Mouse (Mus musculus): ENCODE data around the gene Clca1. TPM values are rescaled to one million over a fixed set of nuclear protein-coding genes. Genes with fewer than 3 reads are reported as not detected.
"Not testable (repeated sequence)": the region's sequence is repeated elsewhere in the genome, so short reads cannot be mapped to it uniquely, and the experiment has no call there.

Clca1 gene
- not detected for total RNA-seq (2021)
- long read RNA-seq, experiment 1: 0 reads
- long read RNA-seq, experiment 2: 0 reads

GRCm38 (mm10) chr3:145032676-145033075 is at the start of gene Clca1:
Clca1 (minus strand) TSS chr3:145032776.
- intact Hi-C loops (cut with DNase I): no loop called here
- no peak for DNase-seq (ENCODE audit: low spot score in 2 of 2)

- intact Hi-C loops (cut with DNase I): no loop called here
- no peak for DNase-seq (ENCODE audit: low spot score in 2 of 2)
Measured at GRCm38 (mm10) chr3:145080904-145081303, 48.3 kb upstream of the Clca1 start.

GRCm38 (mm10) chr3:145078405-145078804 is 45.8 kb upstream of the Clca1 start:
- intact Hi-C loops (cut with DNase I): no loop called here
- no peak for DNase-seq (ENCODE audit: low spot score in 2 of 2)

GRCm38 (mm10) chr3:145072339-145072738 is 39.8 kb upstream of the Clca1 start:
- no peak for DNase-seq (ENCODE audit: low spot score in 2 of 2)
- intact Hi-C loops (cut with DNase I): no loop called here

GRCm38 (mm10) chr3:145068964-145069363 is 36.4 kb upstream of the Clca1 start:
- intact Hi-C loops (cut with DNase I): no loop called here
- DNase-seq (ENCODE audit: low spot score in 2 of 2): no peak

- DNase-seq (ENCODE audit: low spot score in 2 of 2); intact Hi-C loops (cut with DNase I): not testable (repeated sequence)
Measured at GRCm38 (mm10) chr3:145055138-145055537, 22.6 kb upstream of the Clca1 start.

- no peak for DNase-seq (ENCODE audit: low spot score in 2 of 2)
- intact Hi-C loops (cut with DNase I): no loop called here
Measured at GRCm38 (mm10) chr3:145049820-145050219, 17.2 kb upstream of the Clca1 start.

- intact Hi-C loops (cut with DNase I): no loop called here
- no peak for DNase-seq (ENCODE audit: low spot score in 2 of 2)
Measured at GRCm38 (mm10) chr3:145038813-145039212, 6.2 kb upstream of the Clca1 start.

GRCm38 (mm10) chr3:145028036-145028435 is 4.5 kb downstream of the Clca1 start:
- DNase-seq (ENCODE audit: low spot score in 2 of 2): no peak
- intact Hi-C loops (cut with DNase I): loop anchor here (10.0 kb wide), 2 partner anchors 203 to 293 kb away; no protein-coding TSS in a partner anchor

- peak; percentile 55 to 76 for DNase-seq (ENCODE audit: low spot score in 2 of 2)
- intact Hi-C loops (cut with DNase I): loop anchor here (10.0 kb wide), 2 partner anchors 202 to 292 kb away; no protein-coding TSS in a partner anchor
Measured at GRCm38 (mm10) chr3:145026750-145027149, 5.8 kb downstream of the Clca1 start.

GRCm38 (mm10) chr3:145017807-145018206 is 14.8 kb downstream of the Clca1 start:
- intact Hi-C loops (cut with DNase I): no loop called here

GRCm38 (mm10) chr3:145004422-145004821 is 28.2 kb downstream of the Clca1 start:
- DNase-seq (ENCODE audit: low spot score in 2 of 2): no peak
- intact Hi-C loops (cut with DNase I): no loop called here

More at GRCm38 (mm10) chr3:145017807-145018206, 14.8 kb downstream of the Clca1 start:
- no peak for DNase-seq (ENCODE audit: low spot score in 2 of 2)

- no peak for DNase-seq (ENCODE audit: low spot score in 2 of 2)
- intact Hi-C loops (cut with DNase I): no loop called here
Measured at GRCm38 (mm10) chr3:145000912-145001311, 31.7 kb downstream of the Clca1 start.

- intact Hi-C loops (cut with DNase I): no loop called here
Measured at GRCm38 (mm10) chr3:144993055-144993454, 39.5 kb downstream of the Clca1 start.

GRCm38 (mm10) chr3:144992618-144993017 is 40.0 kb downstream of the Clca1 start:
- intact Hi-C loops (cut with DNase I): no loop called here

More at GRCm38 (mm10) chr3:144993055-144993454, 39.5 kb downstream of the Clca1 start:
- DNase-seq (ENCODE audit: low spot score in 2 of 2): no peak

GRCm38 (mm10) chr3:144985890-144986289 is 46.7 kb downstream of the Clca1 start:
- no peak for DNase-seq (ENCODE audit: low spot score in 2 of 2)
- intact Hi-C loops (cut with DNase I): no loop called here

More at GRCm38 (mm10) chr3:144992618-144993017, 40.0 kb downstream of the Clca1 start:
- no peak for DNase-seq (ENCODE audit: low spot score in 2 of 2)

GRCm38 (mm10) chr3:144980551-144980950 is 52.0 kb downstream of the Clca1 start:
- intact Hi-C loops (cut with DNase I): no loop called here
- no peak for DNase-seq (ENCODE audit: low spot score in 2 of 2)

- intact Hi-C loops (cut with DNase I): no loop called here
- no peak for DNase-seq (ENCODE audit: low spot score in 2 of 2)
Measured at GRCm38 (mm10) chr3:144977631-144978030, 54.9 kb downstream of the Clca1 start.

- DNase-seq (ENCODE audit: low spot score in 2 of 2): no peak
- intact Hi-C loops (cut with DNase I): no loop called here
Measured at GRCm38 (mm10) chr3:144976091-144976490, 56.5 kb downstream of the Clca1 start.

- no peak for DNase-seq (ENCODE audit: low spot score in 2 of 2)
- intact Hi-C loops (cut with DNase I): no loop called here
Measured at GRCm38 (mm10) chr3:144974945-144975344, 57.6 kb downstream of the Clca1 start, which contains the start of gene Clca4a. Clca4a (minus strand) TSS chr3:144975045.

- DNase-seq (ENCODE audit: low spot score in 2 of 2): no peak
- intact Hi-C loops (cut with DNase I): no loop called here
Measured at GRCm38 (mm10) chr3:144971553-144972270, 60.9 kb downstream of the Clca1 start.

Measured in left cerebral cortex, postnatal 14 days (tissue).